Mouse (Mus musculus) kidney, postnatal 25 days (tissue): ENCODE data around the gene Gm16503.
"Not testable (repeated sequence)": the region's sequence is repeated elsewhere in the genome, so short reads cannot be mapped to it uniquely, and the experiment has no call there.

Experiments used
- DNase-seq, 2 experiments: peaks; one replicate each; pipeline ENCODE4 v3.0.0; 2021; ENCODE audit warnings: mixed read lengths in 2 of 2

The Gm16503 gene

GRCm38 (mm10) chr4:147539918-147540317 is at the start of gene Gm16503:
Gene Gm16503 (plus strand): TSS chr4:147540218.
- not testable (repeated sequence) for DNase-seq

- not testable (repeated sequence) for DNase-seq
Observed at GRCm38 (mm10) chr4:147492117-147492516, 47.9 kb upstream of the Gm16503 start, which contains the start of gene Zfp982. Gene Zfp982 (plus strand): TSS chr4:147492417.

GRCm38 (mm10) chr4:147498772-147499613 is 41.0 kb upstream of the Gm16503 start:
- DNase-seq, result not testable (repeated sequence)

DNA sequence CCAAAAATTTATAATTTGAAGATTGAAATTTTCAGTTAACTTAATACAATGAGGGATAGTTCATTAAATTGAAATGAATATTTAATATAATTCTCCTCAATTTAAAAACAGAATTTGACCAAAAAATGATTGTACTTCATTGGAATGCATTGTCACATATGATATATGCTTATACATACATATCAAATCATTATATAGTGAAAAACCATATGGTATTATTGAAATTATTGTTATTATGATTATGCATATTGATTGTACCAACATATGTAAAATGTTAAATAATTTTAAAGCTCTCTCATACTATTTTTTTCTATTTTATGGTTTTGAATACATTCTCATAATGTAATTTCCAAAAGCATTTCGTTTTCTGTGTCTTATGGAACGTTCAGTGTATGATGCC is 30.8 kb upstream of the Gm16503 start:
- no peak for DNase-seq

GRCm38 (mm10) chr4:147518981-147519380 is 21.0 kb upstream of the Gm16503 start:
- peak in 1 of 2 experiments; percentile 40 for DNase-seq

DNA sequence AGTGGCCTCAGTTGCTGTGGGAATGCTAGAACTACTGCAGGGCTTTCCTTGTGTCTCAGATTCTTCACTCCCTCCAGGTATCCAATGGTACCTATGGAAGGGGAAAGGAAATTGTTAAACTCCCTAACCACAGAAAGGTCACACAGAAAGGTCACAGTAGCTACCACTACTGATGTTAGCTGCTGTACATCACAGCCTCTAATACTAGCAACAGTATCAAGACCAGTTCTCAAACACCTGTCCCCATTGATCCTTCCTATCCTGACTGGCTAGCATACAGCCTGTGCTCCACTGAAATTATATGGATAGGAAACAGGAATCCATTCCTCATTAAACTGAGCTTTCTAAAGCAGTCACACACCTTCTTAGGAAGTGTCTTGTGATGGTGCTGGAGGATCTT is 19.9 kb upstream of the Gm16503 start:
- no peak for DNase-seq

DNA sequence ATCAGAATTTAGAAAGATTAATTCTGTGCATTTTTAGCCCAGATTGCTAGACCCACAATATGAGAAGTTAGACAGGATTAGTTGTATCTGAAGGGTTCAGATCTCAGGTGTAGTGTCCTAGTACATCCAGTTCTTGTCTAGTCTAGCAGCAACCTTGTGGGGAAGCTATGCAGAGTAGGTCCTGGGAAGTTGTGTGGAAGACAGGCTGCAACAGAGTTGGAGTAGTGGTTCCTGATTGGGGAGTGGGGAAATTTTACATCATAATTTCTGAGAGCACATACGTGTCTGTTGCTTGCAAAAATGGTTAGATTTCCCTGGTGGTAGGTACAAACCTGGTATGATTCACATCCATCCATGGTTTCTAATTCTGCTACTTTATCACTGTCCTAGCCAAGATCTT is 14.9 kb upstream of the Gm16503 start:
- no peak for DNase-seq

DNA sequence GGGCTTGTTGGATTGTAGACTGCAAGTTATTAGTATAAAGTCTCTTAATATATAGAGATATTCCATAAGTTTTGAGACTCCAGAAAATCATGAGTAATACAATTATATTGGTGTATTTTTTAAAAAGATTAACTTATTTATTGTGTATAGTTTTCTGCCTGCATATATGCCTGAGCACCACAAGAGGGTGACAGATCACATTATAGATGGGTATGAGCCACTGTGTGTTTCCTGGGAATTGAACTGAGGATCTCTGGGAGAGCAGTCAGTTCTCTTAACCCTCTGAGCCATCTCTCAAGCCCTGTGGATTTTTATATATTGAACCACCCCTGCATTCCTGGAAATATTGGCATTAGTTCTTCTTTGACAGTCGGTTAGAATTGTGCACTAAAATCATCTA is 9.7 kb upstream of the Gm16503 start:
- no peak for DNase-seq

- peak in 1 of 2 experiments; percentile 22 for DNase-seq
Observed at GRCm38 (mm10) chr4:147535916-147536315, 4.1 kb upstream of the Gm16503 start.

DNA sequence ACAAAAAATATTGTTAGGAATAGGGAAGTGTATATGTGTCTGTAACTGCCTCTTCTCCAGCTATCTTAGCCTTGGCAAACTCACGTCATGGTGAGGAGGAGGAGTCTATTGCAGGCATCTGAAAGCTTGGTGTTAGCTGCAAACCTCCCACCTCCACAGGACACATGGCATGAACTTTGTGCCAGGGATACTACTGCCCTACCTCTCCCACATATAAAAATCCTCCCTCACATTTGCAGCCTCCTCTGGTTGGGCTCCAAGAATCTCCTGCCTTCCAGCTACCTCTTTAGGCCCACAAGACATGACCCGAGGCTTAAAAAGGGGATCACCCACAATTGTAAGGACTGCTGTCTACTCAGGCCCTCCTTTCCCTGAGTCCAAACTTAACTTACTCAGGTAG is 2.3 kb upstream of the Gm16503 start:
- DNase-seq, result peak in 1 of 2 experiments; percentile 19

DNA sequence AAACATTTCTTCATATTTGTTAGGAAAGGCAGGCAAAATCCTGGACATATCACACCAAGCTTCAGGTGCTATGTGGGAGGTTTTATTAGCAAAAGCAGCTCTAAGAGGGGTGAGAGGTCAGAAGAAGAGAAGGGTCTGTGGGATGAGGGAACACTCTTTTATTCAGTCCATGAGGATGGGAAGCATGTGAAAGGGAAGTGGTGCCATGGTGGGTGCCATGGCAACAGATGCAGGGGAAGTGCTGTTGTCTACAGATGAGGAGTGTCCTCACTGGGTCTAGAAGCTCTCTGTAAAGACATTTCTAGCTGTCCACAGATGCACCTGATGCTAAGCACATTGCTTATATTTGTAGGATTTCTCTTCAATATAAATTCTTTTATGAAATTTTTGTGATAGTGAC is 1.1 kb downstream of the Gm16503 start:
- peak in 1 of 2 experiments; percentile 21 for DNase-seq

- DNase-seq, result peak in 1 of 2 experiments; percentile 31
Observed at GRCm38 (mm10) chr4:147553071-147553470, 13.1 kb downstream of the Gm16503 start, which contains the start of gene Zfp985. Gene Zfp985 (plus strand): TSS chr4:147553277.

- DNase-seq, result not testable (repeated sequence)
Observed at GRCm38 (mm10) chr4:147554361-147554760, 14.3 kb downstream of the Gm16503 start.

- DNase-seq, result not testable (repeated sequence)
Observed at GRCm38 (mm10) chr4:147556921-147557320, 16.9 kb downstream of the Gm16503 start.

- not testable (repeated sequence) for DNase-seq
Observed at GRCm38 (mm10) chr4:147558011-147558410, 18.0 kb downstream of the Gm16503 start.

DNA sequence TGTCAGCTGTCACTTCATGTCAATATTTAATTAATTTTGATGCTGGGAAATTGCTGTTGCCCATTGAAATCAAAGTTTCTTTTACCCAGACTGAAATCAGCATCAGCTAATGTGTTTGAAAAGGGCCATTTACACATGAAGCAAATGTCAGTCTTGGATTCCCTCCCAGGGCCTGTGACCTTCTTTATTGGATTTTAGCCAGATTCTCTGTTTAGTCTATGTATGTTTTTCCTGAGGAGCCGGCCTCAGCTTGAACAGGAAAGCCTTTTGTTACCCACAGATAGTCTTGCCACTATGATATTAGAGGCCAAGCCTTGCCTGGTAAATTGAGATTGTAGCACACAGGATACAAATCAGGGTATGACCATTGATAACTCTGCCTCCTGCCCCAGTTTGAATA is 19.1 kb downstream of the Gm16503 start:
- DNase-seq, result peak in 1 of 2 experiments; percentile 21

- no peak for DNase-seq
Observed at GRCm38 (mm10) chr4:147565426-147566220, 25.6 kb downstream of the Gm16503 start.

- DNase-seq, result not testable (repeated sequence)
Observed at GRCm38 (mm10) chr4:147571156-147571555, 31.1 kb downstream of the Gm16503 start.

GRCm38 (mm10) chr4:147579371-147579770 is 39.4 kb downstream of the Gm16503 start:
- not testable (repeated sequence) for DNase-seq

- peak in 1 of 2 experiments; percentile 19 for DNase-seq
Observed at GRCm38 (mm10) chr4:147586511-147587473, 46.8 kb downstream of the Gm16503 start.
